Mouse (Mus musculus): ENCODE results near the gene Atxn7l1.

Gene Atxn7l1

DNA sequence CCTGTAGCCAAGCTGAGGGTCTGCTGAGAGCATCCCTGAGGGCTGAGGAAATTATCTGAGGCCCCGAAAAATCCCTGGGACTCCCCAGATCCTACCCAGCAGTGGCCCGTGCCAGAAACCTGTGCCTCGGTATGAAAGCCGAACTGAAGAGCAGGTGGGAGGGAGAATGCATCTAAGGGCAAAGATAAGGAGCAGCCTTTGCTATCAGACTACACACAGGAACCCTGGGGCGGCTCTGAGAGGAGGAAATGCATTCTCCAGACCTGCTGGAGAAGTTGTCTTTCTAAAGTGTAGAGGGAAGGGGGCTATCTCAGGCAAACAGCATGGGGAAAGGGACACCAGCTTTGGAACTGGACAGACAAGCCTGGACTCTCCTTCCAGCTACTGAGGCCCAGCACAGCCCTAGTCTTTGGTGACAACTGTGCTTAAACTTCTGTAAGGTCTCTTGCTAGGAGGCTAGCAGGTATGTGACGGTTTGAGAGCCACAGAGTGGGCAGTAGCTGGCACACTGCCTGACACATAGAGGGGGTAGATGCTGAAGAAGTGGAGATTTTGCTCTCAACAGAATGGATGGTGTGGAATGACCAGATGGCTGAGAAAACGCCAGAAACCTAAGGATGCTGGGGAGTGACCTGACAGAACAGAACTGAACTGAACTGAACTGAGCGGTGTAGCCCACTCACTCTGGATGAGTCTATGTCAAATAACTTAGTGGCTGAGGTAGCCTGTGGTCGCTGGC is 170.5 kb downstream of the Atxn7l1 start:
- DNase-seq (ENCODE audit: low spot score in 2 of 2) = peak in 1 of 2 experiments; percentile 42

GRCm38 (mm10) chr12:33322547-33322946 is 175.1 kb downstream of the Atxn7l1 start:
- no peak for DNase-seq (ENCODE audit: low spot score in 2 of 2)

- DNase-seq (ENCODE audit: low spot score in 2 of 2) = no peak
Measured at GRCm38 (mm10) chr12:33323821-33324220, 176.3 kb downstream of the Atxn7l1 start.

- no peak for DNase-seq (ENCODE audit: low spot score in 2 of 2)
Measured at GRCm38 (mm10) chr12:33325424-33325823, 177.9 kb downstream of the Atxn7l1 start.

DNA sequence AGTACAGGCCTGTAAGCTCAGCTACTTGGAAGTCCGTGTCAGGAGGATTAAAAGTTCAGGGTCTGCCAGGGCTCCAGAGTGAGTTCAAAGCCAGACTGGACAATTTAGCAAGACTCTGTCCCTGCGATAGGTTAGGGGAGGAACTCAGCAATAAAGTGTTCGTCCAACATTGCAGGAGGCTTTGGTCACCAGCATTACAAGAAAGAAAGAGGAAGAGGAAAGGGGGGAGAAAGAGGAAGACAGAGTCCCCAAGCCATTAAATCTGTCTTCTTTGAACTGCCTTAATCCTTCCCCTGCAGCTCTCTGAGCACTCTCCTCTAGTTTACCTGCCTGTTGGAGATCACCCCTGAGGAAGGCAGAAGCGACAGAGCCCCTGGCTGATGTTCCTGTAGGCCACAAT is 184.6 kb downstream of the Atxn7l1 start:
- no peak for DNase-seq (ENCODE audit: low spot score in 2 of 2)

DNA sequence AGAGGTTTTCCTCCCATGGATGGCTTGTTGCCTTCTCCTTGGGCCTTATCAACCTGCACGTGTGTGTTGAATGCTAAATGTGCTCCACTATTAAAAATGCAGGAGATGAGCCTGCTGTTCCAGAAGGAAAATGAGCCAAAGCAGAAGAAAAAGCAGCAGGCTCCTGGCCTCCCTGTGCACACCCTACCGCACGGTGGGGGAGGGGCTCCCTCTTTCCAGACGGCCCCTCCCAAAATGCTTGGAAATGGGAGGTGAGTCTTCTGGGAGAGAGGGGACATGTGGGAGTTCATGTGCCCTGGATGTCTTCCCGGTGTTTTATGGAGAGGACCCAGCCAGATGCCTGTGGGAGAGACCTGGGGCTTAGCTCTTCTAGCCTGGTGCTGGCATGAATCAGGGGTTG is 185.3 kb downstream of the Atxn7l1 start:
- DNase-seq (ENCODE audit: low spot score in 2 of 2) = no peak

DNA sequence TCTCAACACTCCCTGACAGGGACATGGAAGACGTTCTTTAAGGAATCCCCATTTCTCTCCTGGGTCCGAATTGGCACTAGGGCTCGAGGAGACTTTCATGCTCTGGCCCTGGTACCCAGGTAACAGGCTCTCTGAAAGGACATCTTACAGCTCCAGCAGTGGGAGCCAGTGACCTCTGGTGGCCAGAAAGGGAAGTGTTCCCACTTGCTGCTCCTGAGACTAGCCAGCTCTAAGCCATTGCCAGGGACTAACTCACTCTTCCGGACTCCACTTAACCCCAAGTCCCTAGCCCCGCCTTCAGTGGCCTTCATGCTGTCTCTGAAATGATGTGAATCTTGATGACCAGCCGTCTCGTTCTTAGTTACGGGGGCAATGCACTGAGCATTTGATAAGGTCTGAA is 186.4 kb downstream of the Atxn7l1 start:
- peak; percentile 57 to 93 for DNase-seq (ENCODE audit: low spot score in 2 of 2)

DNA sequence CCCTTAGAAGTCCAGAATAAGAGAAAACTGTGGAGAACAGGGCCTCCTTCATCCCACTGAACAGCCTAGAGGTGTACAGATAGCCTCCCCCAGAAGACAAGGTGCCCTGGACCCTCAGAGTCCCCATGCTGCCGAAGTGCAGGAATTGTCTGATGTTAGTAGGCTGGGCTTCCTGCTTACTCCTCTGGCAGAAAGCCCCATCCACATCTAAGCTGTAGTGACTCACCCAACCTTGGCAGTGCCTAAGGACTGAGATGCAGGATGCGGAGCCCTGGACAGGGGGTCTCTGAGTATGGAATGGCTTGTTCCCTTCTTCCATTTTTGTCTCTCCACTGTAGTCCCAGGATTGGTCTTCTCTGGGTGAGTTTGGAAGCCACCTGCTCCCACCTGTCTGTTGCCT is 187.0 kb downstream of the Atxn7l1 start:
- no peak for DNase-seq (ENCODE audit: low spot score in 2 of 2)

DNA sequence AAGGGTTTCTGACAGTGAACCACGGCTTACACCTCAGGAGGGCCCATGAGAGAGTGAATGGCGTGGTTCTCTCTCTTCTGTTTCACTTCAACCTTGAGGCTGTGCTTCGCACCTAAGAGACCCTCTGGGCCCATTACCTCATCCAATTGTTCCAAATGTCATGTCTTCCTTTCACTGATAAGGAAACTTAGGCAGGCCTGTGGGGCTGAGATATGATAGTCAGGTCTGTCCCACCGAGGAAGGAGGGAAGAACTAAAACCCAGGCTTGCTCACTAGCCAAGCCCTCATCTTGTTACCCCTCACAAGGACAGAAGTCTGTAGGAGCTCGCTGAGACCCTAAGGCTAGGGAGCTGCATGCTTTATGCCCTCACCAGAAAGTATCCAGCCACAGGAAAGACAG is 187.5 kb downstream of the Atxn7l1 start:
- no peak for DNase-seq (ENCODE audit: low spot score in 2 of 2)

DNA sequence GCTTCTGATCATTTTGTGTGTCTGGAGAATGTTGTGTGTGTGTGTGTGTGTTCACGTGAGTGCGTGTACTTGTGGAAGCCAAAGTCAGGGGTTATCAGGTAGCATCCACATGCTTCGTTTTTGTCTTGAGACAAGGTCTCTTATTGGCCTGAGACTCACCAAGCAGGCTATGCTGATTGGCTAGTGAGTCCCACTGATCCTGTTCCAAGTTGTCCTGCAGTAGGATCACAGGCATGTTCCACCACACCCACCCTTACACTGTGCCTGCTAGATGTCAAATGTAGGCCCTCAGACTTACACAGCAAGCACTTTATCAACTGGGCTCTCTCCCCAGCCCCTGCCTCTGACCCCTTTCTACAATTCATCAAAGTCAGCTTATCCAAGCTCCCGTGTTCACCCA is 187.9 kb downstream of the Atxn7l1 start:
- no peak for DNase-seq (ENCODE audit: low spot score in 2 of 2)

GRCm38 (mm10) chr12:33336561-33337125 is 189.2 kb downstream of the Atxn7l1 start:
- DNase-seq (ENCODE audit: low spot score in 2 of 2) = no peak

GRCm38 (mm10) chr12:33337289-33337688 is 189.8 kb downstream of the Atxn7l1 start:
- no peak for DNase-seq (ENCODE audit: low spot score in 2 of 2)

DNA sequence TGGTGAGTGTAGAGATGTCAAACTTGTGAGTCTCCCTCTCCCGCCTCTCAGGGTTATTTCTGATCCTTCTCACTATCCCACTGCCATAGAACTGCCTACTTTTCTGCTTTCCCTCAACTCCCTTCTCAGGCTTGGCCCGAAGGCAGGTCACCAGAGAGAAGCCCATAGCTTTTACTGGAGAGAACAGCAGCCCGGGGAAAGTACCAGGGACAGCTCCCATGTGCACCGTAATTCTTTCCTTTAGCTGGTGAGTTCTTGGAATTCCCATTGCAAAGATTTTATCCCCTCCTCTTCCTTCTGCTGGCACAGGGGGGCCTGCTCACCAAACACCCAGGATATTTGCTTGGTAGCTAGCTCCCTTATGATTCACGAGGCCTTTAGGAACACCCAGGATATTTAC is 190.7 kb downstream of the Atxn7l1 start:
- DNase-seq (ENCODE audit: low spot score in 2 of 2) = no peak

DNA sequence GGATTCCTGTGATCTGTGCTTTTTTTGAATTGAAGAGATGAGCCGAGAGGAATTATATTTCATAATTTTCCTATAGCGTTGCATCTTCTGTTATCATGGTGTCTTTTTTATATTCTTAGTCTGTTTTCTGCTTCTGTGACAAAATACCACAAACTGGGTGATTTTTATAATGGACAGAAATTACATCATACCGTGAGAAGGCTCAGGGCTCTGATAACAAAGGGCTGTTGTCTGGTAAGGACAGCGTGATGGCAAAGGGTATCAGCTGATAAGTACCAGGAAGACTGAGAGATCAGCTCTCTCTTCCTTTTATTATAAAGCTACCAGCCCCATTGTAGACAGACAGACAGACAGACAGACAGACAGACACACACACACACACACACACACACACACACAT is 192.3 kb downstream of the Atxn7l1 start:
- DNase-seq (ENCODE audit: low spot score in 2 of 2) = no peak

GRCm38 (mm10) chr12:33340698-33341097 is 193.2 kb downstream of the Atxn7l1 start:
- no peak for DNase-seq (ENCODE audit: low spot score in 2 of 2)

DNA sequence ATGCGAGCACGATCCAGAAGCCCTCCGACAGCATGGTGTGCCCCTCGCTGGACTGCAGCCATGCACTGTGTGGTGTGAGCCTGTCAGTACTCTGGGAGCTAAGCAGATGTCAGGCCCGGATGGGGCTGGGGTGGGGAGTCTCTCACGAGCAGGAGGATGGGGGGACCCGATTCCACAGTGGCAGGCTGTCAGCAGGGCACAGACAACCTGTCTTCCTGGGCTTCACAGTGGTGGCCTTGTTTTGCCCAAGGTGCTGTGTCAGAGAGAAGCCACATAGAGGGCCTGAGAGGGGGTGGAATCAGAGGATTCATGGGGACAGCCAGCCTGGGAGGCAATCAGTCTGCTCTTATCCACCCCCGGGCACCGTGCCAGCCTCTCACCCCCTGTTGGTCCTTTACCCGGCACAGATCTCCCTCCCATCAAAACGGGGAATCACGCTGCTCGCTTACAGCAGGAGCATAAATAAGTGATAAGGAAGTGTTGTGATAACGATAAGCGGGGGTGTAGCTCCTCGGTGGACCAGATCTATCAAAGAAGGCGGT is 193.9 kb downstream of the Atxn7l1 start:
- peak in 1 of 2 experiments; percentile 44 for DNase-seq (ENCODE audit: low spot score in 2 of 2)

- DNase-seq (ENCODE audit: low spot score in 2 of 2) = peak in 1 of 2 experiments; percentile 59
Measured at GRCm38 (mm10) chr12:33344970-33345772, 197.7 kb downstream of the Atxn7l1 start.

DNA sequence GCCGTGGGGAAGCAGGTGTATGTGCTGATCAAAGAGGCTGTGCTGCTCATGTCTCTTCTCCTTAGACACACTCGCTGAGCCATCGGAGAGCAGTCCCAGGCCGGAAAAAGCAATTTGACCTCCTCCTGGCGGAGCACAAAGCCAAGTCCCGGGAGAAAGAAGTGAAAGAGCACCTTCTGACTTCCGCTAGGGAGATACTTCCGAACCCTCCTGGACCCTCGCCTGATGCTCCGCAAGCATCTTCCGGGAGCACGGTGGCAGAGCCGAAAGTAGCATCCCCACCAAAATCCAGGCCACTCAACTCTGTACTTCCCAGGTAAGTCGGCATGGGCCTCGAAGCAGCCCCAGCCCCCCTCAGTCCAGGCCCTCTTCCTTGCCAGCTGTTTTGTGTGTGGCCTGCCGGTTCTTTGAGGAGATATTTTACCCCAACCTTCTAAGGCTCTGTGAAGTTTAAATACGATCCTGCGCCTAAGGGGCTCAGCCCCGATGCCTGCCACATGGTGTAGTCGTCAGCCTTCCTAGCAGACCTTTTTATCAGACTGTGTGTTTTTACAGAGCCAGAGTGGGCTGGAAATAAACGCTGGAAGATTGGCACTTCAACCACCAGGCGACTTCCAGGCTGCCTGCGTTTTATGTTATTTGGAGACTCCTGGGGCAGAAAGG is 198.4 kb downstream of the Atxn7l1 start:
- no peak for DNase-seq (ENCODE audit: low spot score in 2 of 2)

- DNase-seq (ENCODE audit: low spot score in 2 of 2) = no peak
Measured at GRCm38 (mm10) chr12:33352671-33353070, 205.2 kb downstream of the Atxn7l1 start.

GRCm38 (mm10) chr12:33358345-33358744 is 210.9 kb downstream of the Atxn7l1 start:
- no peak for DNase-seq (ENCODE audit: low spot score in 2 of 2)

DNA sequence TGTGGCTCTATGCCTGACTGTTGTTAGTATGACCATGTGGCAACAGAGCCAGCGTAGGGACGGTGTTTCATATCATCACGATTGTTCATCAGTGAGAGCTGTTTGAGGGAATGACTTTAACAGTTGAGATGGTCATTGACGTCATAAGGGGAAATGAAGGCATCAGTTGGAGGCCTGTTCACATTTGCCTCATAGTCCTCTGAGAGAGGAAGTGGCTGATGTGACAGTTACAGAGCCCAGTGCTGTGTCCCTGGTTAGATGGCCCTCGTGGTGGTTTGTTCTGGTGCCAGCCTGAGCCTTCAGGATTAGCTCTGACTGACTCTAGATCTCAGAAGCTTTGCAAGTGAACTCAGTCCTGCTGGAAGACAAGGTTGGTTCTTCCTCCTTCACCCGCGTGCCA is 211.7 kb downstream of the Atxn7l1 start:
- no peak for DNase-seq (ENCODE audit: low spot score in 2 of 2)

GRCm38 (mm10) chr12:33359878-33360482 is 212.5 kb downstream of the Atxn7l1 start:
- DNase-seq (ENCODE audit: low spot score in 2 of 2) = no peak

All from left cerebral cortex, adult 9 months (tissue).